Mouse (Mus musculus) heart, embryonic 12.5 days (tissue): ENCODE measurements at regions not wholly inside any gene's neighbourhood (a gene's known extent, or its start where the extent isn't known, plus 50 kb on each side); places are given as distances from the start of the nearest gene placed in this dataset.
"Not testable (repeated sequence)": the region's sequence is repeated elsewhere in the genome, so short reads cannot be mapped to it uniquely, and the experiment has no call there.

ENCODE experiments used
- ATAC-seq: fragments of 200-750 bp; cut with Nextera tagmentation; 2 replicates; pipeline ENCODE4 v1.8.0; 2017; ENCODE audit warnings: moderate TSS enrichment, moderate library complexity; ENCODE audit not compliant: insufficient number of reproducible peaks, low FRiP score
- H3K27ac ChIP-seq: fragments of 300-500 bp; sonication (generic); 2 replicates; pipeline ENCODE4 v1.5.1; 2016; ENCODE audit warnings: mild to moderate bottlenecking, moderate library complexity; ENCODE audit not compliant: poor library complexity, severe bottlenecking
- H3K27me3 ChIP-seq: fragments of 300-500 bp; sonication (generic); replicated peaks from 2 replicates; pipeline ENCODE4 v1.6.1; 2016; ENCODE audit warnings: mild to moderate bottlenecking, moderate library complexity
- H3K36me3 ChIP-seq: fragments of 300-500 bp; sonication (generic); 2 replicates; pipeline ENCODE4 v1.6.1; 2016; ENCODE audit warnings: mild to moderate bottlenecking, moderate library complexity
- H3K4me1 ChIP-seq: fragments of 300-500 bp; sonication (generic); replicated peaks from 2 replicates; pipeline ENCODE4 v1.6.1; 2016; ENCODE audit warnings: mild to moderate bottlenecking
- H3K4me2 ChIP-seq: fragments of 300-500 bp; sonication (generic); 2 replicates; pipeline ENCODE4 v1.6.1; 2016; ENCODE audit warnings: mild to moderate bottlenecking, moderate library complexity
- H3K4me3 ChIP-seq: fragments of 300-500 bp; sonication (generic); 2 replicates; pipeline ENCODE4 v1.5.1; 2016; ENCODE audit warnings: mild to moderate bottlenecking
- H3K9ac ChIP-seq: fragments of 300-500 bp; sonication (generic); 2 replicates; pipeline ENCODE4 v1.6.1; 2016; ENCODE audit warnings: mild to moderate bottlenecking, moderate library complexity
- H3K9me3 ChIP-seq: fragments of 300-500 bp; sonication (generic); replicated peaks from 2 replicates; pipeline ENCODE4 v1.6.1; 2016; ENCODE audit warnings: mild to moderate bottlenecking, moderate library complexity
- WGBS: fragments of 180-500 bp; shearing (Covaris S2); methylation state at CpG from one replicate; pipeline ENCODE4 v1.1.7; 2016; 5-methylcytosine and 5-hydroxymethylcytosine counted together

- Histone ChIP-seq H3K9me3 (no peaks in the 10 kb centered on the region), H3K36me3 (no peaks in the 10 kb centered on the region), H3K9ac (no peak overlapping the region), H3K4me2 (no peak overlapping the region), H3K4me3 (no peak overlapping the region), H3K4me1 (no peaks in the 10 kb centered on the region; the same call in 1 of the 2 replicates), H3K27me3 (no peaks in the 10 kb centered on the region), H3K27ac (no peak overlapping the region)
- ATAC-seq = no peak
- WGBS = 40% methylated on average over 8 of the region's 8 CpGs
Measured at GRCm38 (mm10) chr16:86261612-86262011, 360.0 kb upstream of the Adamts5 start.

GRCm38 (mm10) chr16:86252630-86253029 is 351.0 kb upstream of the Adamts5 start:
- Histone ChIP-seq H3K9ac (no peak overlapping the region), H3K4me1 (no peaks in the 10 kb centered on the region), H3K4me3 (no peak overlapping the region), H3K27ac (no peak overlapping the region), H3K27me3 (no peaks in the 10 kb centered on the region), H3K4me2 (no peak overlapping the region), H3K36me3 (no peaks in the 10 kb centered on the region), H3K9me3 (no peaks in the 10 kb centered on the region)
- ATAC-seq = peak; percentile 87

- H3K9ac ChIP-seq = no peak overlapping the region
- no peak overlapping the region for H3K4me2 ChIP-seq
- WGBS = 80% methylated on average over 6 of the region's 6 CpGs
- H3K9me3 ChIP-seq = no peaks in the 10 kb centered on the region
- no peaks in the 10 kb centered on the region for H3K36me3 ChIP-seq
- no peaks in the 10 kb centered on the region for H3K4me1 ChIP-seq
- no peak for ATAC-seq
- no peaks in the 10 kb centered on the region for H3K27me3 ChIP-seq
- H3K4me3 ChIP-seq = no peak overlapping the region
- H3K27ac ChIP-seq = no peak overlapping the region
Measured at GRCm38 (mm10) chr16:86250021-86250420, 348.4 kb upstream of the Adamts5 start.

- H3K27ac ChIP-seq = no peak overlapping the region
- no peaks in the 10 kb centered on the region for H3K27me3 ChIP-seq
- H3K4me3 ChIP-seq = no peak overlapping the region
- H3K9ac ChIP-seq = no peak overlapping the region
- no peak overlapping the region for H3K4me2 ChIP-seq
- H3K4me1 ChIP-seq = no peaks in the 10 kb centered on the region
- no peaks in the 10 kb centered on the region for H3K9me3 ChIP-seq
- no peak for ATAC-seq
- H3K36me3 ChIP-seq = no peaks in the 10 kb centered on the region
- WGBS = 72% methylated on average over 2 of the region's 2 CpGs
Measured at GRCm38 (mm10) chr16:86244191-86244590, 342.6 kb upstream of the Adamts5 start.

- H3K4me2 ChIP-seq = no peak overlapping the region
- no peak overlapping the region for H3K9ac ChIP-seq
- H3K9me3 ChIP-seq = no peaks in the 10 kb centered on the region
- no peaks in the 10 kb centered on the region for H3K36me3 ChIP-seq
- no peaks in the 10 kb centered on the region for H3K4me1 ChIP-seq
- no peak overlapping the region for H3K4me3 ChIP-seq
- ATAC-seq = no peak
- H3K27ac ChIP-seq = no peak overlapping the region
- H3K27me3 ChIP-seq = no peaks in the 10 kb centered on the region
- WGBS = 74% methylated on average over 3 of the region's 3 CpGs
Measured at GRCm38 (mm10) chr16:86242766-86243510, 341.3 kb upstream of the Adamts5 start.

GRCm38 (mm10) chr16:86222997-86223396 is 321.4 kb upstream of the Adamts5 start:
- 69% methylated on average over 3 of the region's 3 CpGs for WGBS
- no peak for ATAC-seq

GRCm38 (mm10) chr16:86210547-86210946 is 308.9 kb upstream of the Adamts5 start:
- no peak overlapping the region for H3K4me3 ChIP-seq
- H3K4me1 ChIP-seq = no peaks in the 10 kb centered on the region
- no peak overlapping the region for H3K4me2 ChIP-seq
- no peaks in the 10 kb centered on the region for H3K27me3 ChIP-seq
- H3K27ac ChIP-seq = no peak overlapping the region
- H3K9ac ChIP-seq = no peak overlapping the region
- H3K9me3 ChIP-seq = no peaks in the 10 kb centered on the region
- no peaks in the 10 kb centered on the region for H3K36me3 ChIP-seq
- ATAC-seq = no peak

More at GRCm38 (mm10) chr16:86222997-86223396, 321.4 kb upstream of the Adamts5 start:
- H3K27ac ChIP-seq = no peak overlapping the region
- H3K36me3 ChIP-seq = no peaks in the 10 kb centered on the region
- H3K4me1 ChIP-seq = peaks cover 6% of the 10 kb centered on the region
- H3K9me3 ChIP-seq = no peaks in the 10 kb centered on the region
- no peaks in the 10 kb centered on the region for H3K27me3 ChIP-seq
- H3K9ac ChIP-seq = no peak overlapping the region
- no peak overlapping the region for H3K4me3 ChIP-seq
- H3K4me2 ChIP-seq = no peak overlapping the region

- Histone ChIP-seq H3K9me3 (no peaks in the 10 kb centered on the region), H3K9ac (no peak overlapping the region), H3K4me1 (no peaks in the 10 kb centered on the region), H3K4me3 (no peak overlapping the region), H3K36me3 (no peaks in the 10 kb centered on the region), H3K27me3 (no peaks in the 10 kb centered on the region), H3K27ac (no peak overlapping the region), H3K4me2 (no peak overlapping the region)
- no peak for ATAC-seq
Measured at GRCm38 (mm10) chr16:86209319-86209718, 307.7 kb upstream of the Adamts5 start.

GRCm38 (mm10) chr16:86189874-86190273 is 288.2 kb upstream of the Adamts5 start:
- Histone ChIP-seq H3K4me3 (no peak overlapping the region), H3K4me1 (no peaks in the 10 kb centered on the region), H3K27me3 (no peaks in the 10 kb centered on the region), H3K27ac (no peak overlapping the region), H3K9ac (no peak overlapping the region), H3K9me3 (no peaks in the 10 kb centered on the region), H3K4me2 (no peak overlapping the region), H3K36me3 (no peaks in the 10 kb centered on the region)
- WGBS = 76% methylated on average over 1 of the region's 1 CpGs
- ATAC-seq = no peak

- Histone ChIP-seq H3K27me3 (no peaks in the 10 kb centered on the region), H3K9me3 (no peaks in the 10 kb centered on the region), H3K27ac (no peak overlapping the region), H3K4me1 (no peaks in the 10 kb centered on the region), H3K4me2 (no peak overlapping the region), H3K36me3 (no peaks in the 10 kb centered on the region), H3K9ac (no peak overlapping the region), H3K4me3 (no peak overlapping the region)
- 41% methylated on average over 3 of the region's 3 CpGs for WGBS
- ATAC-seq = no peak
Measured at GRCm38 (mm10) chr16:86188966-86189365, 287.3 kb upstream of the Adamts5 start.

- ATAC-seq, H3K27ac ChIP-seq, H3K4me1 ChIP-seq, H3K9me3 ChIP-seq, H3K4me3 ChIP-seq, H3K9ac ChIP-seq, H3K4me2 ChIP-seq, H3K36me3 ChIP-seq, H3K27me3 ChIP-seq: not testable (repeated sequence)
- WGBS = 70% methylated on average over 4 of the region's 4 CpGs
Measured at GRCm38 (mm10) chr16:86187609-86188008, 286.0 kb upstream of the Adamts5 start.
